Mouse (Mus musculus) colon, adult 2 months (tissue): ENCODE measurements around the gene Cd8b1. TPM values are rescaled to one million over a fixed set of nuclear protein-coding genes. Genes with fewer than 3 reads are reported as not detected.

Source experiments
- polyA plus RNA-seq: library from polyadenylated mRNA; depleted of rRNA; stranded (reverse); fragments of >200 nt; gene quantifications from 2 replicates; pipeline ENCODE4 v1.2.3, GENCODE M21; 2012; rRNA removed

Gene Cd8b1
- polyA plus RNA-seq = 0.23 and 0.45 TPM in 2 replicates

GRCm38 (mm10) chr6:71322491-71322921 is at the start of gene Cd8b1:
Cd8b1 (plus strand) TSS chr6:71322788.

GRCm38 (mm10) chr6:71321826-71322283 is 733 bp upstream of the Cd8b1 start, which contains the start of gene Smyd1:
Smyd1 (minus strand) TSS chr6:71322233.

GRCm38 (mm10) chr6:71373249-71373775 is 50.7 kb downstream of the Cd8b1 start, which contains the start of gene Cd8a:
Cd8a (plus strand) TSS chr6:71373427.

Other genes with a start within 250 kb of the Cd8b1 start
- 14.9 and 17.2 TPM in 2 replicates for gene Thnsl2, start 178.3 kb upstream of the Cd8b1 start, polyA plus RNA-seq
- gene Fabp1, start 123.0 kb upstream of the Cd8b1 start, polyA plus RNA-seq = not detected in 2 replicates
- gene Krcc1, start 51.1 kb upstream of the Cd8b1 start, polyA plus RNA-seq = 7.0 and 8.8 TPM in 2 replicates
- 0.10 and 0.15 TPM in 2 replicates for gene Smyd1, start 555 bp upstream of the Cd8b1 start, polyA plus RNA-seq
- gene Cd8a, start 50.6 kb downstream of the Cd8b1 start, polyA plus RNA-seq = 0.50 and 0.56 TPM in 2 replicates
- 18.9 and 20.0 TPM in 2 replicates for gene Rmnd5a, start 117.8 kb downstream of the Cd8b1 start, polyA plus RNA-seq
- 52.7 and 65.1 TPM in 2 replicates for gene Rnf103, start 171.1 kb downstream of the Cd8b1 start, polyA plus RNA-seq
- gene Chmp3, start 221.0 kb downstream of the Cd8b1 start, polyA plus RNA-seq = 27.1 and 34.5 TPM in 2 replicates